Mouse (Mus musculus): ENCODE results near the gene Fen1.
"Not testable (repeated sequence)": the region's sequence is repeated elsewhere in the genome, so short reads cannot be mapped to it uniquely, and the experiment has no call there.

The Fen1 gene

DNA sequence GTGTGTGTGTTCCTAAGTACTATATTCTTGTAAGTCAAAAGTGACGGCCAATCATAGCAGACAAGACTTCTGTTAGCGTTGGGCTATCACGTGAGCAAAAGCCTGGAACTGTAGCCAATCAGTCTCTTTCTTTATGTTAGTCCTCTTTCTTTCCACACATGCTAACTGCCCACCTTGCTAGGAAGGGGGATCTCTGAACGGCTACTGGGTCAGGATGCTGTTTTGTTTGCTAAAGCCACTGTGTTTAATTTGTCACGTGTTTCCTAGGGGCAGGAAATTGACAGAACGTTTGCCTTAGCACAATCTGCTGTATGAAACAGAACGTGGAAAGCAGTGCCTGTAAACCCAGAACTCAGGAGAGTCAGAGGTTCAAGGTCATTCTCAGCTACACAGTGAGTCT is 21.8 kb downstream of the Fen1 start:
- no peak for DNase-seq (ENCODE audit: low spot score in 2 of 2)

DNA sequence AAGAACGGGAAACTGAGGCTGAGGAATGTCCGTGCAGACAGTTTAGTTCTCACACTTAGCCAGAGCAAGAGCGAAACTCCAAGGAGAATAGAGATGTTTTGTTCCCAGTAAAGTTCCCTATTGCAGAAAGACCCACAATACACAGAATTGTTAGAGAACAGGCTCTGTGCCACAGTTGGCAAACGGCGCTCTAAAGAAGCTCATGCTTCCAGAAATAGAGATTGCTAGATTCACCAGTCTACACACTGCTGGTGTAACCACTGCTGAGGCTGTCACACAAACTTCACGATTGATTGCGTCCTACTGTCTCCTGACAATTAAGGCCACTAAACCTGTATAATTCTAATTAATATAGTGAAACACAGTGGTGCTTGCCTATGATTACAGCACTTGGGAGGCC is 22.7 kb downstream of the Fen1 start:
- no peak for DNase-seq (ENCODE audit: low spot score in 2 of 2)

DNA sequence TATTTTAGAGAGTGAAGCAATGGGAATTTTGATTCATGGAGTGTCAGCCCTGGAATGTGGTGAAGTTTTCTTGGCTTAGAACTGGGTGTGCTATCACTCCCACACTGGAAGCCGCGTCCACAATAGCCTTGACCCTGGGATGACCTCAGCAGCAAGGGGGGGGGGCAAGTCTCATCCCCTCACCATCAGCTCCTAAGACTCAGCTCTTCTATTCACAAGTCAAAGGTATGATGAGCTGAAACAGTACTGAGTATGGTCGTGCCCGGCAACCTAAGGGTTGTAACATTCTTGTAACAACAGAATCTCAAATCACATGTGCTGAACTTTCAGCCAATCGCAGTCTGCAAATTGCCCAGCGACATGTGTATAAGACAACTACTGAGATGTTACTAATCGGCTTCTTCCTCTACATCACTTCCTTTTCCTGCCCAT is 27.0 kb downstream of the Fen1 start:
- no peak for DNase-seq (ENCODE audit: low spot score in 2 of 2)

DNA sequence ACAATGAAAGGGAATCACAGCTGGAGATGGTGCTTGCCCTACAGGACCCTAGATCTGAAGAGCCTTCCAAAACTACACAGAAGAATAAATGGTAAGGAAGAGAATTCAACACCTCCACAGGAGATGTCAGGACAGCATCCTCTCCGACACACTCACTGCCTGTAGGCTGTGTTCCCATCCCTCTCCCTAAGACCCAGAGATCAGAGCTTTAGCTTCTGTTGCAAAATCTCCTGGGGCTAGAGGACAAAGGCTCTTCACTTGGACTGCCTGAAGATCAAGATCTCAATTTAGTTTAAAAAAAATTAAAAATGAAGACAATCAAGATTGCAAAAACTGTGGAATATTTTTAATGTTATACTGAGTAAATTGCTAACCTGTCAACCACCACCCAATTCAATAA is 27.5 kb downstream of the Fen1 start:
- DNase-seq (ENCODE audit: low spot score in 2 of 2) = no peak

DNA sequence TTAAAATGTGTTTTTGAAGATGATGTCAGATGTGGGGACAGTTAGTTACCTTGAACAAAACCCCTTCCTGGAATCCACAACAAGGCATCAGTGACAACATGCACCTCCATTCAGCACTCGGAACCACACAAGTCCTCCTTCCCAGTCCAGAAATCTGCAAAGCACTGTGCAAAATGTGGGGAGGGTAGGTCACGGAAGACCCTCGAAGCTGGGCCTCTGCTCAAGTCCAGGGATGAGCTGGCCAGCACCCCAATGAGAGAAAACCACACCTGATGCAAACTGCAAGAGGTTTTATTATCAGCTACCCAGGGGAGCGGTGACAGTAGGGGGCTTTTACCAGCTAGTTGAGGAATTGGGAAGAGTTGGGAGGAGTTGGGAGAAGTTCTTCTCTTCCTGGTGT is 29.0 kb downstream of the Fen1 start:
- DNase-seq (ENCODE audit: low spot score in 2 of 2) = no peak

DNA sequence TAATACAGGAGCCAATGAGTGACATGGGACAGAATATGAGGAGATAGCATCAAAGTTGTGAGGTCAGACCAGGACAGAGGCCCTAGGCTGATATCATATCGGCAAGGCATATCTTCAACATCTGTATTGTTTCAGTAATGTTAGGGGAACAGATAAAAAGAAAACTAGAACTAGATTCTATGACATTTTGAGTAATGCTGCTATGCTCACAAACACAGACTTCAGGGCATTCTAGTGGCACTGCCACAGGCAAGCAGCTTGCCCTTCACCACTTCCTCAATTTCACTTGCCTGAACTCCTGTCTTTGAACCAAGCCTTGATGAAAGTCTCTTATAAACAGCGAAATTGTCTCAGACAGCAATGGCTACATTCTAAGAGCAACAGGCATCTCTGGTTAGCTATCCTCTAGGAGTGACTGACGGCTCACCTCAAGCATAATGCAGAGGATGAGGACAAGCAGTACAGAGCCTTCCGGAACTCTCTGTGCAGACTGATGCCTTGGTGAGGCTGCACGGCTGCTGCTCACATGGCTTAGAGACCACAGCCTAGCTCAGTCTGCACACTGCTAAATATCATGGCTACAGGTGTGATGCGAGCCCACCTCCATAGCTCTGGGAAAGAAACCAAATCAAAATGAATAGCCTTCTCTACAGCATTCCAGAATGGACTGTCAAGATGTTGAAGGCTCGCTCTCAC is 30.0 kb downstream of the Fen1 start:
- no peak for DNase-seq (ENCODE audit: low spot score in 2 of 2)

DNA sequence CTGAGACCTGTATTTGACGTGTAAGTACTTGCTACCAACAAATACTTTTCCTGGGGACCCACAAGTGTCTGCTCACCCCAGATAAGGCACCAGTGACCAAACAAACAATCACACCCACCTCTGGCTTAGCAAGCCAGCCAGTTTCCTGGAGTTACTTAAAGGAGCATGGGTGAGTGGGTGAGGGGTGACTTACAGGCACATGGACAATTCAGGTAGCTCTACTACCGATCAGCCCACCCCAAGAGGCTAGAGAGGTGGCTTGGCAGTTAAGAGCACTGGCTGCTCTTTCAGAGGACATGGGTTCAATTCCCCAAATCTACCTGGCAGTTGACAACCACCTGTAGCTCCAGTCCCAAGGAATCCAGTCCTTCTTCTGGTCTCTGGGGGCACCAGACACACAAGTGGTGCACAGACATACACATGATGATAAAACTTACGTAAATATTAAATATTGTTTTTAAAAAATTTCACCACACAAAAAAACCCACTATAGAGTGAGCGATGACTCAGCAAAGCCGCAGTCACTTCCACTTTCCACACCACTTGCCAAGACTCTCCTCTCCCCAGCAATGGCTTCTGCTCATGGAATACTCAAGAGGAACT is 30.8 kb downstream of the Fen1 start:
- DNase-seq (ENCODE audit: low spot score in 2 of 2) = peak; percentile 32 to 72

DNA sequence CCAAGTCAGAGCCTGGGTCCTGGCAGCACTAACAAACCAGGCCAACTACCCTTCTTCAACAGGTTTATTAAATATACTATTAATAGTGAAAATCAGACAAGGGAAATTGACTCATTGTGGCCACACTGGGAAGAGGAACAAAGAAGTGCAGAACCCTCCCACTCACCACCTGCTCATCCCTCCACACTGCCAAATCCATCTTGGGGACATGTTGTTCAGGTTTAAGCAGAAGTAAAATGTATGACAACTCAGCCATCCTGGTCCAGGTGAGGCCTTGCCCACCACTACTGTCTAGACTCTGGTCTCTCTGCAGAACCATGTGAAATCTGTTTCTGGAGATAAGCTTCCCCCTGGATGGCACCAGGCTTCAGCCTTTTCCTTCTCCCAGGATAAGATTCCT is 32.1 kb downstream of the Fen1 start:
- DNase-seq (ENCODE audit: low spot score in 2 of 2) = no peak

DNA sequence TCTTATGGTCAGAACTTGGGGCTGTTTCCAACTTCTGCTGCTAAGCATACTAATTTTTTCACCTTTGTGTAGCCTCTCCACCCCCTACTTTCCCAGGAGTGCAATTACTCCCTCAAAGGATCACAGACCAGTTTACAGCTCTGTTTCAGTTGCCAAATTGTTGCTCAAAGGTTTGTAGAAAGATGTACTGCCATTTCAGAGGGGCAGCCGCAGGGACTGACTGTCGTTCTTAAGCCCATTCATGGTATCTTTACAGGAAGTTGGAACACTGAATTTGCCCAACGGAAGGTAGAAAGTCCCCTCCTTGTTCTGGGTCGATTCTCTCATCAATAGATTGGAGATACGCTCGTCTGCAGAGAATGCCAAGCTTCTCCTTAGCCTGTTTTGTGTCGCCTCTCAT is 32.6 kb downstream of the Fen1 start:
- DNase-seq (ENCODE audit: low spot score in 2 of 2) = no peak

DNA sequence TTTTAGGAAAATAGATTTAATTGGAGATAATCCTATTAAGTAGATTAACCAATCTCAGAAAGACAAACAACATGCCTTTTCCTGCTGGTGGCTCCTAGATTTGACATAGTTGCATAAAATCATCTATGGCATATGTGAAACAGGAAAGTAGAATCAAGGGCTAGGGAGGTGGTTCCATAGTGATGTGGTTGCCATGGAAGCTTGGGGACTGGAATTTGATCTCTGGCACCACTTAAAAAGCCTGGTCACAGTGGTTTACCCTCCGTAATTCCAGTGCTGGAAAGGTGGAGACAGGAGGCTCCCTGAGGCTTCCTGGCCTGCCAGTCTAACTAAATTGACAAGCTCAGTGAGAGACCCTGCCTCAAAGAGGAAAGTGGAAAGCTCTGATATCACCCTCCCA is 33.5 kb downstream of the Fen1 start:
- no peak for DNase-seq (ENCODE audit: low spot score in 2 of 2)

DNA sequence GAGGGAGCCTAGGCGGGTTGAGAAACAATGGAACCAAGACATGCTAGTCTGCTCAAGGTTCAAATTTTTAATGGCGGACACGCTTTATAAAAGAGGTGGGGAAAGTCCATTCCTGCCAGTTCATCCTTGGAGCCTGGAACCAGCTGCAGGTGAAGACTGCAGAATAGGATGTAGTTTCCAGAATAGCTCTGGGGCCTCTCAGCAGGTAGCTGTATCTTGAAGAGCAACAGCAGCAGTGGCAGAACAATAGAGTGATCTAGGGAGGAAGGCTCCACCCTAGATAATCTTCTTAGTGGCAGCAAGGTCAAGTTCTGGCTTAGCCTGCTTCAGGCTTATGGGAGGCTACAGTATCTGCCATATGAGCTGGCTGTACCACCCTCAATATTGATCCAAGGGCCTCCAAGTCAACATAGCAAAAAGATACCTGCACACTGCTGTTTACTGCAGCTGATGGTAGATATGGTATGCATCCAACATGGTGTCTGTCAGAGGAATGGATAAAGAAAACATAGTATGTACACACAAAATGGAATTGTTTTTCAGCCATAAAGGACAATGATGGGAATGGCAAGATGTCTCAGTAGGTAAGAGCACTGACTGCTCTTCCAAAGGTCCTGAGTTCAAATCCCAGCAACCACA is 34.2 kb downstream of the Fen1 start:
- DNase-seq (ENCODE audit: low spot score in 2 of 2) = not testable (repeated sequence)

DNA sequence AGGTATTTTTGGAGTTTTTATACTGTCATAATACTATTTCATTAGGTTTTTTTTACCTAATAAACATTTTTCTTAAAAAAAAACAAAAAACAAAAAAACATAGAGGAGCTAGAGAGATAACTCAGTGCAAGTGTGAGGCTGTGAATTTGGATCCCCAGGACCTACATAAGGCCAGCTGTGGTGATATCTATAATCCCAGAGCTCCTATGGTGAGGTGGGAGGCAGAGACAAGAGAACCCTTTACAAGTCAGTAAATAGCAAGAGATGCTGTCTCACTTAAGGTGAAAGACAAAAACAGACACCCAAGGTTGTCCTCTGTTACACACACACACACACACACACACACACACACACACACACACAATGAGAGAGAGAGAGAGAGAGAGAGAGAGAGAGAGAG is 34.8 kb downstream of the Fen1 start:
- no peak for DNase-seq (ENCODE audit: low spot score in 2 of 2)

DNA sequence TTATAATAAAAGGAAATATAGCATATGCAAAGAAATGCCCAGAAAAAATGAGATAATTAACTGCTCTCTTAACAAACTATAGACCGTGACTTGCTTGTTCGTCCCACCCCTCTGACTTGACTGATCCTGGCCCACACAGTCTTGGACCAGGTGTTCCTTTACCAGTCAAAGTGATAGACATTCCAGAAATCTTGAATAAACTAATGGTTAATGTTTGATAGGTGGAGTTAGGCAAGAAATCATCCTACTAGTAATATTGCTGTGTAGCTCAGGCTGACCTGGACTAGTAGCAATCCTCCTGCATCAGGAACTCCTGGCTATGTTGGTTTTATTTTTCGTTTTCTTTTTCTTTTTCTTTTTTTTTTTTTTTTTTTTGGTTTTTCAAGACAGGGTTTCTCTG is 35.5 kb downstream of the Fen1 start:
- DNase-seq (ENCODE audit: low spot score in 2 of 2) = no peak

DNA sequence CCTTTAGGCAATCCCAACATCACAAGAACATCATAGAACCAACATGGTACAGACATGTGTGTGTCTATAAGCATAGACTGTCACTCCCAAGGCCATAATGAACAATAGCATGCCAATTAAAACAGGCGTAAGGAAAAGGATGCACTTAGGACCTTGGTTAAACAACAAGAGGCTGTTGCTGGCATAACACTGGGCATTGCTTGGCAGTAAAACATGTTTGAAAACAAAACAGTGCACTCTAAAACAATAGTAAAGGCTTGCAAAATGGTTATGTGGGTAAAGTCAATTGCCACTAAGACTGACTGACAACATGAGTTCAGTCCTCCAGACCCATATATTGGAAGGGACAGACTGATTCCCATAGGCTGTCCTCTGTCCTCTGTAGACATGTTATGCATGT is 36.0 kb downstream of the Fen1 start:
- no peak for DNase-seq (ENCODE audit: low spot score in 2 of 2)

DNA sequence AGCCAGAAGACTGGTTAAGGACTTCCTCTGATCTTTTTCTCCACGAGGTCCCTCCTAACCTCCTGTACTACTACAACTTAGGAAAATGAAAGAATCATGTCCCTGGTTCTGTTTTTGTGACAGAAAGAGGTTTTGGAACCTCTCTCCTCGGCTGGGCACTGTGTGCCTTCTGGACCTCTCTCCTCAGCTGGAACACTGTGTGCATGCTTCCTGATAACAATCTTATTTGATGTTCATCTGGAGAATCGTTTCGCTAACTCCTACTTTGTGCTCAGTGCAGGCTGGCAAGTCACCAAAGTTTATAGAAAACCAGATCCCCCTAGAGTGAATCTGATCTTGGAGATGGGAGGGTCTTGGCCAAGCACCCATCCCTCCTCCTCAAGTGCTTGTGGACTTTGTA is 36.9 kb downstream of the Fen1 start:
- no peak for DNase-seq (ENCODE audit: low spot score in 2 of 2)

DNA sequence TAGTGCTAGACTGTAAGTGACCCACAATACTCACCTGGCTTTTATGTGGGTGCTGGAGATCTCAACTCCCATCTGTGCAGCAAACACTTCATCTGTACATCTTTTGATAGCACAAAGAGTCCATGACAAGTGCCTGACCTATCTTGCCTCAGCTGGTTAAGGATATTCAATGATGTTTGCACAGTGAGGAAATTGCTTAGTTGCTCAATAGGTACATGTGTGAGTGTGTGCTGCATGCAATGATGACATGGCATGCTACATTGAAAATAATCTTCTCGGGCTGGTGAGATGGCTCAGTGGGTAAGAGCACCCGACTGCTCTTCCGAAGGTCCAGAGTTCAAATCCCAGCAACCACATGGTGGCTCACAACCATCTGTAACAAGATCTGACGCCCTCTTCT is 38.0 kb downstream of the Fen1 start:
- DNase-seq (ENCODE audit: low spot score in 2 of 2) = not testable (repeated sequence)

DNA sequence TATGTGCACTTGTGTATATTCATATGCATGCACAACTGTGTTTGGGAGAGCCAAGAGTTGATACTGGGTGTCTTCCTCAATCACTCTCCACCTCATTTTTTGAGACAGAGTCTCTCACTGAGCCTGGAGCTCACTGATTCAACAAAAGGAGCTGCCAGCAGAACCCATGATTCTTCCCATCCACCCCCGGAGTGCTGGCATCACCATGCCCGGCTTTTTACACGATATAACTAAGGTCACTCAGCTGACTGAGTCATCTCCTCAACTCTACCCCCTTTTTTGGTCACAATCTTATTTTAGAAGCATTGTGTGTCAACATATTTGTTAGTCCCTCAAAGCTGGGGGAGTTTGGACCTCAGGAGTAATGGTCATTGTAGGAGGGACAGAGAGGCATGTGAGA is 40.1 kb downstream of the Fen1 start:
- no peak for DNase-seq (ENCODE audit: low spot score in 2 of 2)

DNA sequence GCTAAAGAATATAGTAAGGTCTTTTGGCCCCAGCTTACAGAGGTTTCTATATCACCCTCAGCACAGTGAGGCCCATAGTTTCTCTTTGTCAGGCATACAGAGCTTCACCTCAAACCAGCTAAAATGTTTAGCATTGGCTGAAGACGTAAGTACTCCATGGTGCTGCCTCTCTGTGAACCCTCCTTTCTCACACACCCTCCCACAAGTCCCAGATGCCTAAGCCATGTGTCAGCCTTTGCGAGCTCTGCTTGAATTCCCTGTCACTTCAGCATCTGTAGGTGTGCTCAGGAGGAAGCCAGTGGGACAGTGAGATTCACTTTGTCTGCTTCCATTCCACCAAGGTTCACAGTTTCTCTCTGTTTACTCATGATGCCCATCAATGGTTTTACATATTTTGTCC is 46.2 kb downstream of the Fen1 start:
- DNase-seq (ENCODE audit: low spot score in 2 of 2) = no peak

DNA sequence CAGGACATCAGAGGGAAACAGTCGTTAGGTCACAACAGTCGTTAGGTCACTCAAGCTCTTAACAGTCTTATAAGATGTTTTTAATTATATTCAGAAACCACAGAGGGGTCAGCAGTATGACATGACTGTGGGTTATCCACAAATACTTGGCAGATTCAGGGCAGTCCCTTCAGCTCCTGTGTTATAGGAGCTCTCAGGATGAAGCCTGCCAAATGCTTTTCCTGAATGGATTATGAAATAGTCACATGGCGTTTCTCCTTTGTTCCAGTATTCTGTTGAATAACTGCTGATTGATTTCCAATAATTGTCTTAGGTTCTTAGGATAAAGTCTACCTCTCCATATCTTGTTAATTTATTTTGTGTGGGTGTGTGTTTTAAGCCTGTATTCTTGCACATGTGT is 54.8 kb downstream of the Fen1 start:
- DNase-seq (ENCODE audit: low spot score in 2 of 2) = no peak
